Mouse (Mus musculus): Measurements from ENCODE around the gene Aebp1.

- no peak for TF ChIP-seq CTCF (IDR thresholded peaks at IDR 0.05; ENCODE audit: borderline replicate concordance, insufficient read depth, low read length)
- TF ChIP-seq POLR2A (IDR thresholded peaks at IDR 0.05; ENCODE audit: low read depth, low read length), result no peak
Observed at GRCm38 (mm10) chr11:5827931-5828330, 33.8 kb upstream of the Aebp1 start.
